Mouse (Mus musculus): ENCODE results near the gene Zkscan16. TPM values are rescaled to one million over a fixed set of nuclear protein-coding genes. Genes with fewer than 3 reads are reported as not detected.

Zkscan16 gene
- not detected in 2 replicates for polyA plus RNA-seq (2012)

GRCm38 (mm10) chr4:58943420-58944205, at the start of gene Zkscan16:
Gene Zkscan16 (plus strand): TSS chr4:58943628.
- TF ChIP-seq GATA1 (IDR thresholded peaks at IDR 0.05; ENCODE audit: low read length), result no peak

- no peak for TF ChIP-seq GATA1 (IDR thresholded peaks at IDR 0.05; ENCODE audit: low read length)
These were observed 49.0 kb upstream of the Zkscan16 start for GRCm38 (mm10) chr4:58894399-58894798.

- no peak for TF ChIP-seq GATA1 (IDR thresholded peaks at IDR 0.05; ENCODE audit: low read length)
These were observed 46.0 kb upstream of the Zkscan16 start for GRCm38 (mm10) chr4:58897436-58897835.

GRCm38 (mm10) chr4:58898318-58898717, 45.1 kb upstream of the Zkscan16 start:
- TF ChIP-seq GATA1 (IDR thresholded peaks at IDR 0.05; ENCODE audit: low read length), result no peak

- TF ChIP-seq GATA1 (IDR thresholded peaks at IDR 0.05; ENCODE audit: low read length), result no peak
These were observed 36.0 kb upstream of the Zkscan16 start for GRCm38 (mm10) chr4:58907453-58907852.

- TF ChIP-seq GATA1 (IDR thresholded peaks at IDR 0.05; ENCODE audit: low read length), result no peak
These were observed 33.0 kb upstream of the Zkscan16 start for GRCm38 (mm10) chr4:58910175-58911068.

- TF ChIP-seq GATA1 (IDR thresholded peaks at IDR 0.05; ENCODE audit: low read length), result no peak
These were observed 32.2 kb upstream of the Zkscan16 start for GRCm38 (mm10) chr4:58911069-58911830.

GRCm38 (mm10) chr4:58911831-58912628, 31.4 kb upstream of the Zkscan16 start:
- TF ChIP-seq GATA1 (IDR thresholded peaks at IDR 0.05; ENCODE audit: low read length), result no peak

- no peak for TF ChIP-seq GATA1 (IDR thresholded peaks at IDR 0.05; ENCODE audit: low read length)
These were observed 30.6 kb upstream of the Zkscan16 start, which contains the start of gene Ecpas for GRCm38 (mm10) chr4:58912629-58913335. Gene Ecpas (minus strand): TSS chr4:58912749.

- no peak for TF ChIP-seq GATA1 (IDR thresholded peaks at IDR 0.05; ENCODE audit: low read length)
These were observed 29.9 kb upstream of the Zkscan16 start for GRCm38 (mm10) chr4:58913336-58914026.

GRCm38 (mm10) chr4:58915081-58915826, 28.2 kb upstream of the Zkscan16 start:
- TF ChIP-seq GATA1 (IDR thresholded peaks at IDR 0.05; ENCODE audit: low read length), result peak; percentile 66

- no peak for TF ChIP-seq GATA1 (IDR thresholded peaks at IDR 0.05; ENCODE audit: low read length)
These were observed 19.5 kb upstream of the Zkscan16 start for GRCm38 (mm10) chr4:58923933-58924332.

- TF ChIP-seq GATA1 (IDR thresholded peaks at IDR 0.05; ENCODE audit: low read length), result no peak
These were observed 17.8 kb upstream of the Zkscan16 start for GRCm38 (mm10) chr4:58925664-58926063.

All from G1E-ER4 (cell line).